ENCODE assay signal across 23 mouse cellular contexts in genomic region chr13:106710580-106710979, GRCm38 (mm10).
"Had no signal": no experiment of that assay in that cellular context is flagged by ENCODE, and none has a peak within 500 bp of the region (broad histone marks: within the 10 kb centered on the region; RNA-seq: fewer than 3 reads in every experiment).

No protein-coding gene starts in this region.

- H3K27me3 ChIP-seq: limb, embryonic 12.5 days; limb, embryonic 15.5 days; liver, embryonic 13.5 days; midbrain, embryonic 12.5 days; midbrain, embryonic 15.5 days; neural tube, embryonic 12.5 days; neural tube, embryonic 15.5 days had no signal

- H3K36me3 ChIP-seq: limb, embryonic 12.5 days; limb, embryonic 15.5 days; liver, embryonic 13.5 days; midbrain, embryonic 12.5 days; midbrain, embryonic 15.5 days; neural tube, embryonic 12.5 days; neural tube, embryonic 15.5 days had no signal

- H3K4me1 ChIP-seq: limb, embryonic 12.5 days; limb, embryonic 15.5 days; liver, embryonic 13.5 days; midbrain, embryonic 12.5 days; midbrain, embryonic 15.5 days; neural tube, embryonic 12.5 days; neural tube, embryonic 15.5 days had no signal

- ATAC-seq: intestine, postnatal 0 days; midbrain, embryonic 15.5 days had no signal

- H3K9ac ChIP-seq: limb, embryonic 12.5 days; limb, embryonic 15.5 days; liver, embryonic 13.5 days; midbrain, embryonic 12.5 days; midbrain, embryonic 15.5 days; neural tube, embryonic 12.5 days; neural tube, embryonic 15.5 days had no signal

- H3K27ac ChIP-seq: kidney, postnatal 0 days; left cerebral cortex, adult 2 months; limb, embryonic 12.5 days; limb, embryonic 15.5 days; liver, embryonic 13.5 days; midbrain, embryonic 12.5 days; midbrain, embryonic 15.5 days; neural tube, embryonic 12.5 days; neural tube, embryonic 15.5 days had no signal

- H3K4me3 ChIP-seq: layer of hippocampus, adult 2 months; left cerebral cortex, adult 2 months; limb, embryonic 12.5 days; limb, embryonic 15.5 days; liver, embryonic 13.5 days; midbrain, embryonic 12.5 days; midbrain, embryonic 15.5 days; neural tube, embryonic 12.5 days; neural tube, embryonic 15.5 days had no signal

- DNase-seq: kidney, adult 2 months; kidney, postnatal 25 days; layer of hippocampus, adult 9-11 months; layer of hippocampus, postnatal 36 days; left cerebral cortex, postnatal 4 days; liver, embryonic 13.5 days; lung, adult 2 months; lung, postnatal 14 days; lung, postnatal 4 days; right cerebral cortex, adult 18-20 months; right cerebral cortex, postnatal 14 days; right cerebral cortex, postnatal 4 days; thymus, postnatal 36 days had no signal

- H3K9me3 ChIP-seq: limb, embryonic 12.5 days; limb, embryonic 15.5 days; liver, embryonic 13.5 days; midbrain, embryonic 12.5 days; midbrain, embryonic 15.5 days; neural tube, embryonic 12.5 days; neural tube, embryonic 15.5 days had no signal

- H3K4me2 ChIP-seq: limb, embryonic 12.5 days; limb, embryonic 15.5 days; liver, embryonic 13.5 days; midbrain, embryonic 12.5 days; midbrain, embryonic 15.5 days; neural tube, embryonic 12.5 days; neural tube, embryonic 15.5 days had no signal
